Mouse (Mus musculus) forebrain, embryonic 12.5 days (tissue): Measurements from ENCODE around the gene Spty2d1. TPM values are rescaled to one million over a fixed set of nuclear protein-coding genes. Genes with fewer than 3 reads are reported as not detected.

Experiments
- ATAC-seq: fragments of 200-750 bp; cut with Nextera tagmentation; 2 replicates; pipeline ENCODE4 v1.8.0; 2017; ENCODE audit warnings: moderate TSS enrichment; ENCODE audit not compliant: low FRiP score
- H3K27ac ChIP-seq: fragments of 300-500 bp; sonication (generic); 2 replicates; pipeline ENCODE4 v1.5.1; 2016; ENCODE audit warnings: mild to moderate bottlenecking
- H3K27me3 ChIP-seq: fragments of 300-500 bp; sonication (generic); 2 replicates; pipeline ENCODE4 v1.6.1; 2016; ENCODE audit warnings: mild to moderate bottlenecking
- H3K36me3 ChIP-seq: fragments of 300-500 bp; sonication (generic); replicated peaks from 2 replicates; pipeline ENCODE4 v1.6.1; 2016; ENCODE audit warnings: mild to moderate bottlenecking
- H3K4me1 ChIP-seq: fragments of 300-500 bp; sonication (generic); 2 replicates; pipeline ENCODE4 v1.6.1; 2016
- H3K4me2 ChIP-seq: fragments of 300-500 bp; sonication (generic); 2 replicates; pipeline ENCODE4 v1.6.1; 2016; ENCODE audit warnings: mild to moderate bottlenecking, moderate library complexity
- H3K4me3 ChIP-seq: fragments of 300-500 bp; sonication (generic); replicated peaks from 2 replicates; pipeline ENCODE4 v1.5.1; 2016; ENCODE audit warnings: mild to moderate bottlenecking
- H3K9ac ChIP-seq: fragments of 300-500 bp; sonication (generic); 2 replicates; pipeline ENCODE4 v1.6.1; 2016; ENCODE audit warnings: mild to moderate bottlenecking
- H3K9me3 ChIP-seq: fragments of 300-500 bp; sonication (generic); 2 replicates; pipeline ENCODE4 v1.6.1; 2016
- WGBS: fragments of 180-500 bp; shearing (Covaris S2); methylation state at CpG from one replicate; pipeline ENCODE4 v1.1.7; 2016; 5-methylcytosine and 5-hydroxymethylcytosine counted together
- polyA plus RNA-seq: library from polyadenylated mRNA; unstranded; fragments of >200 nt; fragmentation: Nextera tagmentation; extraction: Ambion mirVana; gene quantifications from 2 replicates; pipeline ENCODE4 v1.2.1, GENCODE M21; 2016

Gene Spty2d1
- polyA plus RNA-seq, 1 experiment from 2014 or later, result 13.5 TPM

- H3K4me3 ChIP-seq, result no peak overlapping the region
- peaks cover 9% of the 10 kb centered on the region for H3K9me3 ChIP-seq
- no peak overlapping the region for H3K27ac ChIP-seq
- no peaks in the 10 kb centered on the region for H3K36me3 ChIP-seq
- H3K27me3 ChIP-seq, result no peaks in the 10 kb centered on the region
- WGBS, result 86% methylated on average over 4 of the region's 4 CpGs
- no peaks in the 10 kb centered on the region for H3K4me1 ChIP-seq
- H3K9ac ChIP-seq, result no peak overlapping the region
- H3K4me2 ChIP-seq, result no peak overlapping the region
- no peak for ATAC-seq
Observed at GRCm38 (mm10) chr7:46969898-46970297, 38.3 kb downstream of the Spty2d1 start.

GRCm38 (mm10) chr7:46964070-46964469, 44.1 kb downstream of the Spty2d1 start:
- 91% methylated on average over 7 of the region's 7 CpGs for WGBS

GRCm38 (mm10) chr7:46962806-46963618, 45.2 kb downstream of the Spty2d1 start:
- H3K36me3 ChIP-seq, result no peaks in the 10 kb centered on the region
- H3K4me3 ChIP-seq, result no peak overlapping the region
- H3K27ac ChIP-seq, result peak overlapping the region; percentile 63
- peak overlapping the region; percentile 21 for H3K4me2 ChIP-seq
- H3K4me1 ChIP-seq, result peaks cover 11% of the 10 kb centered on the region
- ATAC-seq, result peak; percentile 86
- peaks cover 13% of the 10 kb centered on the region for H3K27me3 ChIP-seq
- peak overlapping the region; percentile 38; the same call in 1 of the 2 replicates for H3K9ac ChIP-seq
- under 1% methylated on average over 9 of the region's 9 CpGs for WGBS
- H3K9me3 ChIP-seq, result no peaks in the 10 kb centered on the region

More at GRCm38 (mm10) chr7:46964070-46964469, 44.1 kb downstream of the Spty2d1 start:
- Histone ChIP-seq H3K4me2 (no peak overlapping the region), H3K9ac (no peak overlapping the region), H3K27me3 (peaks cover 13% of the 10 kb centered on the region), H3K9me3 (no peaks in the 10 kb centered on the region), H3K4me3 (no peak overlapping the region), H3K36me3 (no peaks in the 10 kb centered on the region), H3K27ac (no peak overlapping the region), H3K4me1 (peaks cover 8% of the 10 kb centered on the region)
- no peak for ATAC-seq

- H3K4me1 ChIP-seq, result peaks cover 20% of the 10 kb centered on the region
- H3K9me3 ChIP-seq, result no peaks in the 10 kb centered on the region
- peaks cover 13% of the 10 kb centered on the region for H3K27me3 ChIP-seq
- peak overlapping the region; percentile 63; the same call in 1 of the 2 replicates for H3K27ac ChIP-seq
- no peaks in the 10 kb centered on the region for H3K36me3 ChIP-seq
- no peak overlapping the region for H3K4me3 ChIP-seq
- no peak overlapping the region for H3K9ac ChIP-seq
- no peak for ATAC-seq
- H3K4me2 ChIP-seq, result no peak overlapping the region
Observed at GRCm38 (mm10) chr7:46962132-46962531, 46.1 kb downstream of the Spty2d1 start.

GRCm38 (mm10) chr7:46960991-46961390, 47.2 kb downstream of the Spty2d1 start:
- 78% methylated on average over 3 of the region's 3 CpGs for WGBS
- no peak overlapping the region for H3K27ac ChIP-seq
- no peaks in the 10 kb centered on the region for H3K36me3 ChIP-seq
- no peak for ATAC-seq
- no peak overlapping the region for H3K4me3 ChIP-seq
- peaks cover 13% of the 10 kb centered on the region for H3K27me3 ChIP-seq
- no peak overlapping the region for H3K4me2 ChIP-seq
- peaks cover 23% of the 10 kb centered on the region for H3K4me1 ChIP-seq
- H3K9me3 ChIP-seq, result no peaks in the 10 kb centered on the region
- H3K9ac ChIP-seq, result no peak overlapping the region

- ATAC-seq, result no peak
- WGBS, result 20% methylated on average over 9 of the region's 9 CpGs
- Histone ChIP-seq H3K4me3 (peak overlapping the region; percentile 71), H3K4me2 (peak overlapping the region; percentile 77), H3K36me3 (peaks cover 15% of the 10 kb centered on the region), H3K9ac (peak overlapping the region; percentile 78), H3K27me3 (peaks cover 13% of the 10 kb centered on the region), H3K4me1 (peaks cover 23% of the 10 kb centered on the region), H3K27ac (no peak overlapping the region), H3K9me3 (no peaks in the 10 kb centered on the region)
Observed at GRCm38 (mm10) chr7:46958853-46959252, 49.4 kb downstream of the Spty2d1 start.

- Histone ChIP-seq H3K27me3 (peaks cover 13% of the 10 kb centered on the region), H3K4me3 (peak within 1 kb of the TSS; percentile 71), H3K27ac (peak within 1 kb of the TSS; percentile 14; the same call in 1 of the 2 replicates), H3K4me2 (peak within 1 kb of the TSS; percentile 77), H3K9ac (peak within 1 kb of the TSS; percentile 78), H3K4me1 (peaks cover 18% of the 10 kb centered on the region), H3K9me3 (no peaks in the 10 kb centered on the region), H3K36me3 (peaks cover 22% of the 10 kb centered on the region)
- peak; percentile 92 for ATAC-seq
- WGBS, result 2% methylated on average over 51 of the region's 51 CpGs
Observed at GRCm38 (mm10) chr7:46957831-46958691, 50.1 kb downstream of the Spty2d1 start, which contains the start of gene Uevld. TSS of gene Uevld (minus strand) at chr7:46958527.

Other genes with a start within 250 kb of the Spty2d1 start
- gene Hps5, start 212.3 kb downstream of the Spty2d1 start, polyA plus RNA-seq, result 23.9 and 25.3 TPM in 2 replicates
- 52.6 and 55.4 TPM in 2 replicates for gene Gtf2h1, start 212.3 kb downstream of the Spty2d1 start, polyA plus RNA-seq
- 1,021 and 1,078 TPM in 2 replicates for gene Ldha, start 166.9 kb downstream of the Spty2d1 start, polyA plus RNA-seq
- not detected in 2 replicates for gene Ldhc, start 147.2 kb downstream of the Spty2d1 start, polyA plus RNA-seq
- 344 and 355 TPM in 2 replicates for gene Tsg101, start 88.4 kb downstream of the Spty2d1 start, polyA plus RNA-seq
- 13.2 and 13.8 TPM in 2 replicates for gene Uevld, start 49.9 kb downstream of the Spty2d1 start, polyA plus RNA-seq
- not detected in 2 replicates for gene Gm9999, start 24.8 kb downstream of the Spty2d1 start, polyA plus RNA-seq
- 13.9 and 15.2 TPM in 2 replicates for gene Tmem86a, start 42.2 kb upstream of the Spty2d1 start, polyA plus RNA-seq
- gene Ptpn5, start 125.3 kb upstream of the Spty2d1 start, polyA plus RNA-seq, result 30.6 and 34.5 TPM in 2 replicates
- gene Mrgpra6, start 196.5 kb upstream of the Spty2d1 start, polyA plus RNA-seq, result not detected in 2 replicates
- gene Mrgpra9, start 244.4 kb upstream of the Spty2d1 start, polyA plus RNA-seq, result not detected in 2 replicates